Mouse (Mus musculus): ENCODE data around the gene Vgll4. TPM values are rescaled to one million over a fixed set of nuclear protein-coding genes. Genes with fewer than 3 reads are reported as not detected.
A peak's percentile ranks its signal among the peaks of the same experiment; 100 is the strongest.

The Vgll4 gene
- total and polyA plus RNA-seq, 3 experiments, result 34.6 to 73.7 (median 37.3) TPM

DNA sequence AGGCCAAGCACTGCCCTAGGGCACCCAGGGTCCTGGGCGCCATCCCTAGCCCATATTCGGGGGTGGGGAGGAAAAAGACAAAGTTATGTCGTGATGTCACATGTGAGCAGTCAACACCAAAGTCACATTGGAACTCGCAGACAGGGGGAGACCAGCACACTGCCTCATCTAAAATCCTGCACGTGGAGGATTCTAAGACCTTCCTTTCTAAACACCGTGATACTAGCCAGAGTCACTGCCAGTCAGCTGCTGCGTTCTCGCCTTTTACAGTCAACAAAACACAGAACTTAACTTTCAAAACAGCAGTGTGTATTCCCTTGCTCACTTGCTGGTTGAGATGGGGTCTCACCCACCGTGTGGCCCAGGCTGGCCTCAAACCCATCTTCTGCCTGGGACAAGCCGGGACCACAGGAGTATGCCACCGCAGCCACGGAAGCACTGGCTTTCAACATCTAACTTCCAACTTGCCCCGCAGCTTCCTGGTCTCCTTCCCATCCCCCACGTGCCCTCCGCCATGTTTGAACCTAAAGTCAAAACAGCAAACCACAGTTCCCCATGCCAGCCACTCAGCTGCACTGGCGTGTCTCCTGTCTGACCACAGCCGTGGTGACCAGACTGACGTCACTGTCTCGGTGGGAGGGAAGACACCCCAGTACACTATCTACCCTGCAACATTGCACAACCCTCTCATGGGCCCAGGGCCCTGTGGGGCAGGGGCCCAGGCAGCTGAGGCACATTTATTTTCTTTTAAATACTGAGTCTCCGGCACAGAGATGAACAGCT, 76.2 kb downstream of the Vgll4 start:
- Histone ChIP-seq H3K27ac (ENCODE audit: insufficient read depth, low read depth) (peak overlapping the region; percentile 71), H3K4me3 (replicated peaks in 1 of 3; ENCODE audit: low read depth in 2 of 3, low read length in 2 of 3, poor library complexity in 1 of 3) (peak overlapping the region in 2 of 3 experiments; percentile 3 to 42), H3K79me2 (replicated peaks; ENCODE audit: control insufficient read depth, extremely low read depth, insufficient read depth, poor library complexity, severe bottlenecking) (peaks cover 80% of the 10 kb centered on the region), H3K36me3 (replicated peaks in 1 of 2; ENCODE audit: control insufficient read depth in 1 of 2, insufficient read depth in 1 of 2, low read length in 1 of 2) (peaks cover 13 to 53% of the 10 kb centered on the region in 2 experiments), H3K9ac (ENCODE audit: insufficient read depth, low read depth) (0 out of 2 replicates have a peak overlapping the region, but pooled peaks have one; percentile 14), H3K9me3 (replicated peaks; ENCODE audit: low read length) (peaks cover 6% of the 10 kb centered on the region), H3K4me2 (ENCODE audit: insufficient read depth, low read depth, poor library complexity, severe bottlenecking) (peak overlapping the region; percentile 68), H3K27me3 (replicated peaks) (no peaks in the 10 kb centered on the region), H3K4me1 (ENCODE audit: control insufficient read depth in 1 of 2, insufficient read depth in 2 of 2) (peaks cover 47 to 66% of the 10 kb centered on the region in 2 experiments)
- in situ Hi-C loops (cut with MboI; ENCODE audit: low pct_ligation_motif_present, low pct_unique_long_range_greater_than_20kb, low sequenced_read_pairs) (no loop called here), dilution Hi-C loops (cut with MboI; ENCODE audit: extremely low pct_ligation_motif_present, extremely low pct_unique_long_range_greater_than_20kb, low sequenced_read_pairs) (no loop called here)
- TF ChIP-seq POLR2A (IDR thresholded peaks at IDR 0.05; ENCODE audit: low read depth, low read length), result no peak
- no peak for TF ChIP-seq PAX5 (IDR thresholded peaks at IDR 0.05; ENCODE audit: low read length)
- no peak for TF ChIP-seq NELFE (IDR thresholded peaks at IDR 0.05; ENCODE audit: low read depth, low read length)
- no peak for TF ChIP-seq CTCF (conservative IDR thresholded peaks at IDR 0.05 in 1 of 2, IDR thresholded peaks at IDR 0.05 in 1 of 2; ENCODE audit: low read depth in 2 of 2, low read length in 2 of 2)
- TF ChIP-seq EP300 (IDR thresholded peaks at IDR 0.05; ENCODE audit: low read length), result peak; percentile 55; the same call in 1 of the 2 replicates
- TF ChIP-seq RCOR1 (conservative IDR thresholded peaks at IDR 0.05; ENCODE audit: low read depth, low read length), result no peak
- no peak for TF ChIP-seq CHD1 (IDR thresholded peaks at IDR 0.05; ENCODE audit: low read depth, low read length)
- no peak for TF ChIP-seq E2F4 (IDR thresholded peaks at IDR 0.05; ENCODE audit: insufficient replicate concordance, low read depth, low read length)
- TF ChIP-seq ZKSCAN1 (IDR thresholded peaks at IDR 0.05; ENCODE audit: borderline replicate concordance, low read depth, low read length), result no peak
- peak; percentile 94 for TF ChIP-seq CHD2 (IDR thresholded peaks at IDR 0.05; ENCODE audit: low read length)
- TF ChIP-seq ZMIZ1 (IDR thresholded peaks at IDR 0.05; ENCODE audit: low read depth, low read length), result no peak
- TF ChIP-seq UBTF (IDR thresholded peaks at IDR 0.05; ENCODE audit: low read depth, low read length), result no peak
- TF ChIP-seq POLR2AphosphoS2 (IDR thresholded peaks at IDR 0.05; ENCODE audit: low read depth, low read length), result no peak
- no peak for TF ChIP-seq MAFK (IDR thresholded peaks at IDR 0.05; ENCODE audit: insufficient replicate concordance, low read length)
- TF ChIP-seq TCF12 (IDR thresholded peaks at IDR 0.05; ENCODE audit: low read depth, low read length), result peak; percentile 82
- peak; percentile 92 for TF ChIP-seq IRF4 (IDR thresholded peaks at IDR 0.05; ENCODE audit: low read depth, low read length)
- TF ChIP-seq BHLHE40 (IDR thresholded peaks at IDR 0.05; ENCODE audit: low read depth, low read length), result peak; percentile 94
- TF ChIP-seq NRF1 (IDR thresholded peaks at IDR 0.05; ENCODE audit: low read depth, low read length), result peak; percentile 53
- peak; percentile 63 for TF ChIP-seq MAX (IDR thresholded peaks at IDR 0.05; ENCODE audit: low read length)
- no peak for TF ChIP-seq ZNF384 (IDR thresholded peaks at IDR 0.05; ENCODE audit: low read depth, low read length)
- peak; percentile 93 for TF ChIP-seq SIN3A (IDR thresholded peaks at IDR 0.05; ENCODE audit: low read length)
- peak; percentile 98 for TF ChIP-seq ETS1 (conservative IDR thresholded peaks at IDR 0.05; ENCODE audit: low read depth, low read length)
- TF ChIP-seq ZC3H11A (IDR thresholded peaks at IDR 0.05; ENCODE audit: low read depth, low read length), result no peak
- peak; percentile 17 for TF ChIP-seq SMC3 (IDR thresholded peaks at IDR 0.05; ENCODE audit: low read depth, low read length)
- TF ChIP-seq USF2 (conservative IDR thresholded peaks at IDR 0.05; ENCODE audit: low read depth, low read length), result no peak
- TF ChIP-seq USF1 (IDR thresholded peaks at IDR 0.05; ENCODE audit: low read depth, low read length), result peak; percentile 41
- TF ChIP-seq ELF1 (IDR thresholded peaks at IDR 0.05; ENCODE audit: low read depth, low read length), result peak; percentile 85
- TF ChIP-seq KAT2A (IDR thresholded peaks at IDR 0.05; ENCODE audit: insufficient replicate concordance, low read length), result no peak
- TF ChIP-seq JUND (conservative IDR thresholded peaks at IDR 0.05; ENCODE audit: low read depth, low read length), result 0 out of 2 replicates have a peak, but pooled peaks have one; percentile 45
- no peak for TF ChIP-seq GABPA (IDR thresholded peaks at IDR 0.05; ENCODE audit: insufficient replicate concordance, low read depth, low read length)
- no peak for TF ChIP-seq TBP (conservative IDR thresholded peaks at IDR 0.05; ENCODE audit: low read depth, low read length)
- 0 out of 2 replicates have a peak, but pooled peaks have one; percentile 50 for TF ChIP-seq MEF2A (IDR thresholded peaks at IDR 0.05; ENCODE audit: borderline replicate concordance, low read depth, low read length)
- TF ChIP-seq HCFC1 (IDR thresholded peaks at IDR 0.05; ENCODE audit: low read depth, low read length), result peak; percentile 31
- peak; percentile 60 for TF ChIP-seq JUN (IDR thresholded peaks at IDR 0.05; ENCODE audit: insufficient read depth, low read depth, low read length)
- TF ChIP-seq MXI1 (IDR thresholded peaks at IDR 0.05; ENCODE audit: low read depth, low read length), result peak; percentile 90
- 0 out of 2 replicates have a peak, but pooled peaks have one; percentile 64 for TF ChIP-seq MAZ (IDR thresholded peaks at IDR 0.05; ENCODE audit: low read depth, low read length)
- peak; percentile 67 for TF ChIP-seq MYC (IDR thresholded peaks at IDR 0.05; ENCODE audit: low read depth, low read length)
- no peak; the same call in none of the 2 replicates for TF ChIP-seq RAD21 (IDR thresholded peaks at IDR 0.05; ENCODE audit: low read depth, low read length)
- peak; percentile 92 for DNase-seq (ENCODE audit: extremely low read depth)

All from CH12.LX (cell line).